Mouse (Mus musculus) liver, embryonic 11.5 days (tissue): ENCODE results near the gene Tns3. TPM values are rescaled to one million over a fixed set of nuclear protein-coding genes. Genes with fewer than 3 reads are reported as not detected.
A peak's percentile ranks its signal among the peaks of the same experiment; 100 is the strongest.

Source experiments
- ATAC-seq: fragments of 200-750 bp; cut with Nextera tagmentation; replicated peaks from 2 replicates; pipeline ENCODE4 v1.8.0; 2017; ENCODE audit warnings: moderate number of reproducible peaks, mild to moderate bottlenecking, moderate TSS enrichment, moderate library complexity; ENCODE audit not compliant: low FRiP score
- DNase-seq: peaks from one replicate; pipeline ENCODE4 v3.0.0-alpha.2; 2017; ENCODE audit warnings: low spot score
- H3K27ac ChIP-seq: fragments of 300-500 bp; sonication (generic); 2 replicates; pipeline ENCODE4 v1.5.1; 2014; ENCODE audit warnings: mild to moderate bottlenecking, low read depth, low read length, control low read depth
- H3K27me3 ChIP-seq: fragments of 300-500 bp; sonication (generic); replicated peaks from 2 replicates; pipeline ENCODE4 v1.6.1; 2014; ENCODE audit warnings: low read length, mixed read lengths; ENCODE audit not compliant: control insufficient read depth, insufficient read depth
- H3K36me3 ChIP-seq: fragments of 300-500 bp; sonication (generic); 2 replicates; pipeline ENCODE4 v1.6.1; 2014; ENCODE audit warnings: mild to moderate bottlenecking, low read length, moderate library complexity, mixed read lengths; ENCODE audit not compliant: control insufficient read depth, insufficient read depth
- H3K4me1 ChIP-seq: fragments of 300-500 bp; sonication (generic); replicated peaks from 2 replicates; pipeline ENCODE4 v1.6.1; 2014; ENCODE audit warnings: low read length, mixed read lengths; ENCODE audit not compliant: control insufficient read depth, insufficient read depth
- H3K4me2 ChIP-seq: fragments of 300-500 bp; sonication (generic); 2 replicates; pipeline ENCODE4 v1.6.1; 2014; ENCODE audit warnings: mild to moderate bottlenecking, control low read depth, moderate library complexity
- H3K4me3 ChIP-seq: fragments of 300-500 bp; sonication (generic); 2 replicates; pipeline ENCODE4 v1.5.1; 2014; ENCODE audit warnings: low read depth, low read length, control low read depth
- H3K9ac ChIP-seq: fragments of 300-500 bp; sonication (generic); 2 replicates; pipeline ENCODE4 v1.6.1; 2014; ENCODE audit warnings: low read depth, low read length, control low read depth
- H3K9me3 ChIP-seq: fragments of 300-500 bp; sonication (generic); 2 replicates; pipeline ENCODE4 v1.6.1; 2016; ENCODE audit warnings: low read length, inconsistent platforms, mixed read lengths; ENCODE audit not compliant: control insufficient read depth
- WGBS: fragments of 180-500 bp; shearing (Covaris S2); extraction: QIAGEN DNeasy Blood & Tissue Kit; methylation state at CpG from one replicate; pipeline ENCODE4 v1.1.7; 2014; 5-methylcytosine and 5-hydroxymethylcytosine counted together
- polyA plus RNA-seq: library from polyadenylated mRNA; unstranded; fragments of >200 nt; fragmentation: Nextera tagmentation; extraction: Ambion mirVana; gene quantifications from 2 replicates; pipeline ENCODE4 v1.2.1, GENCODE M21; 2014

Gene Tns3
- polyA plus RNA-seq, 1 experiment from 2014 or later, result 9.8 TPM

GRCm38 (mm10) chr11:8659851-8660250, 4.5 kb downstream of the Tns3 start:
- peaks cover 2% of the 10 kb centered on the region; the same call in 1 of the 2 replicates for H3K27me3 ChIP-seq
- no peak overlapping the region for H3K27ac ChIP-seq
- H3K4me2 ChIP-seq, result peak overlapping the region; percentile 22
- DNase-seq (no peak), ATAC-seq (no peak)
- H3K9me3 ChIP-seq, result no peaks in the 10 kb centered on the region
- no peak overlapping the region for H3K4me3 ChIP-seq
- H3K36me3 ChIP-seq, result no peaks in the 10 kb centered on the region
- WGBS, result 40% methylated on average over 9 of the region's 9 CpGs
- H3K9ac ChIP-seq, result no peak overlapping the region
- peaks cover 11% of the 10 kb centered on the region for H3K4me1 ChIP-seq

GRCm38 (mm10) chr11:8659061-8659460, 5.3 kb downstream of the Tns3 start:
- no peak for DNase-seq
- no peak overlapping the region for H3K4me2 ChIP-seq
- H3K4me1 ChIP-seq, result peaks cover 11% of the 10 kb centered on the region
- no peak overlapping the region for H3K4me3 ChIP-seq
- no peaks in the 10 kb centered on the region for H3K27me3 ChIP-seq
- H3K9me3 ChIP-seq, result no peaks in the 10 kb centered on the region
- WGBS, result 72% methylated on average over 6 of the region's 6 CpGs
- no peak for ATAC-seq
- no peak overlapping the region for H3K27ac ChIP-seq
- H3K9ac ChIP-seq, result no peak overlapping the region
- no peaks in the 10 kb centered on the region for H3K36me3 ChIP-seq

- H3K27ac ChIP-seq, result no peak overlapping the region
- ATAC-seq (no peak), DNase-seq (no peak)
- no peaks in the 10 kb centered on the region for H3K36me3 ChIP-seq
- H3K4me1 ChIP-seq, result peaks cover 14% of the 10 kb centered on the region
- 83% methylated on average over 8 of the region's 8 CpGs for WGBS
- no peaks in the 10 kb centered on the region for H3K9me3 ChIP-seq
- no peak overlapping the region for H3K4me3 ChIP-seq
- H3K4me2 ChIP-seq, result no peak overlapping the region
- no peak overlapping the region for H3K9ac ChIP-seq
- H3K27me3 ChIP-seq, result no peaks in the 10 kb centered on the region
Measured at GRCm38 (mm10) chr11:8657493-8657892, 6.8 kb downstream of the Tns3 start.

- no peak overlapping the region for H3K9ac ChIP-seq
- H3K27me3 ChIP-seq, result no peaks in the 10 kb centered on the region
- peaks cover 19% of the 10 kb centered on the region for H3K4me1 ChIP-seq
- H3K4me3 ChIP-seq, result no peak overlapping the region
- no peak overlapping the region for H3K4me2 ChIP-seq
- 67% methylated on average over 12 of the region's 12 CpGs for WGBS
- H3K27ac ChIP-seq, result no peak overlapping the region
- DNase-seq (no peak), ATAC-seq (no peak)
- no peaks in the 10 kb centered on the region for H3K9me3 ChIP-seq
- no peaks in the 10 kb centered on the region for H3K36me3 ChIP-seq
Measured at GRCm38 (mm10) chr11:8656448-8657393, 7.6 kb downstream of the Tns3 start.

GRCm38 (mm10) chr11:8653800-8654295, 10.5 kb downstream of the Tns3 start:
- Histone ChIP-seq H3K4me3 (no peak overlapping the region), H3K9me3 (no peaks in the 10 kb centered on the region), H3K36me3 (no peaks in the 10 kb centered on the region), H3K27ac (no peak overlapping the region), H3K4me2 (no peak overlapping the region), H3K27me3 (no peaks in the 10 kb centered on the region), H3K4me1 (peaks cover 8% of the 10 kb centered on the region), H3K9ac (no peak overlapping the region)
- no peak for ATAC-seq
- WGBS, result 84% methylated on average over 13 of the region's 13 CpGs
- no peak for DNase-seq

- Histone ChIP-seq H3K4me2 (no peak overlapping the region), H3K9me3 (no peaks in the 10 kb centered on the region), H3K27me3 (no peaks in the 10 kb centered on the region), H3K4me3 (no peak overlapping the region), H3K27ac (no peak overlapping the region), H3K36me3 (no peaks in the 10 kb centered on the region), H3K4me1 (peaks cover 8% of the 10 kb centered on the region), H3K9ac (no peak overlapping the region)
- ATAC-seq, result no peak
- no peak for DNase-seq
- WGBS, result 62% methylated on average over 10 of the region's 10 CpGs
Measured at GRCm38 (mm10) chr11:8652792-8653645, 11.3 kb downstream of the Tns3 start.

- no peaks in the 10 kb centered on the region for H3K27me3 ChIP-seq
- H3K9me3 ChIP-seq, result no peaks in the 10 kb centered on the region
- H3K9ac ChIP-seq, result no peak overlapping the region
- H3K27ac ChIP-seq, result no peak overlapping the region
- 75% methylated on average over 10 of the region's 10 CpGs for WGBS
- ATAC-seq (no peak), DNase-seq (no peak)
- peaks cover 8% of the 10 kb centered on the region for H3K4me1 ChIP-seq
- H3K4me2 ChIP-seq, result no peak overlapping the region
- no peaks in the 10 kb centered on the region for H3K36me3 ChIP-seq
- H3K4me3 ChIP-seq, result no peak overlapping the region
Measured at GRCm38 (mm10) chr11:8652116-8652714, 12.1 kb downstream of the Tns3 start.

- no peaks in the 10 kb centered on the region for H3K9me3 ChIP-seq
- no peak overlapping the region for H3K27ac ChIP-seq
- DNase-seq, result no peak
- H3K4me1 ChIP-seq, result peaks cover 8% of the 10 kb centered on the region
- H3K9ac ChIP-seq, result no peak overlapping the region
- H3K27me3 ChIP-seq, result no peaks in the 10 kb centered on the region
- H3K4me3 ChIP-seq, result no peak overlapping the region
- no peak for ATAC-seq
- no peak overlapping the region for H3K4me2 ChIP-seq
- 75% methylated on average over 10 of the region's 10 CpGs for WGBS
- H3K36me3 ChIP-seq, result no peaks in the 10 kb centered on the region
Measured at GRCm38 (mm10) chr11:8651448-8652035, 12.8 kb downstream of the Tns3 start.
